Mouse (Mus musculus): Measurements from ENCODE around the gene Dynlrb2. TPM values are rescaled to one million over a fixed set of nuclear protein-coding genes. Genes with fewer than 3 reads are reported as not detected.

Gene Dynlrb2
- total RNA-seq, 1 experiment from 2014 or later = not detected

DNA sequence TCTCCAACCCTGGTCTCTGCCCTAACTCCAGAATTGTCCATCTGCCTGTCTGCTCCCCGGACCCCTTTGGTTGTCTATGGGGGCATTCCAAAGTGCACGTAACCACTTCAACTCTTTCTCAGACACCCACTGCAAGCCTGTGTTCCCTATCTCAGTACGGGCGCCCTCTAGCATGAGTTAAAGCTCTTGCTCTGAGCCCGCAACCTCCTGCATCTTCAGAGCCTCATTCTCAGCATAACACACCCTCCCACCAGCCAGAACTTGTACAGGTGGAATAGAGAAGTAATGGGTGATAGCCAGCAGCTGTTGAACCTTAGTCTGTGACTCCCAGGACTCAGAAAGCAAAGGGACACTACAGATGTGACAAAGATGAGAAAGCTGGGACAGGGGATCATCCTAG lies 32.0 kb downstream of the Dynlrb2 start:
- ATAC-seq (replicated peaks; ENCODE audit: low read depth, poor library complexity, severe bottlenecking) = no peak

DNA sequence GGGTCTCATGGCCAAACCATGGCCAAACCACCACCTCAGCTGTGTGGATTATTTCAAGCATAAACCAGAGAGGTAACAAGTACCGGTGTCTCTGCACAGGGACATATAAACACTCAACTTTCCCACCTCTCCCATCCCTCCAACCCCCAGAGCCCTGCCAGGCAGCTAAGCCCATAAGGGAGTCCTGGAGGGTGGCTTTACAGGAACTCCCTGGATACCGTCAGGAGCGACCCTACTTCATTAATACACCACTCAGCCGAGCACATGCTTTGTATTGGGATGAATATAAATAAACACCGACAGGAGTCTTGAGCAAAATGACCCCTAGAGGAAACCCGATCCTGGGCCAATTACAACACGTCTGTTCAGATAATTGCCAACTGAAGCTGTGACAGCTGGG lies 34.0 kb downstream of the Dynlrb2 start:
- no peak for ATAC-seq (replicated peaks; ENCODE audit: low read depth, poor library complexity, severe bottlenecking)

DNA sequence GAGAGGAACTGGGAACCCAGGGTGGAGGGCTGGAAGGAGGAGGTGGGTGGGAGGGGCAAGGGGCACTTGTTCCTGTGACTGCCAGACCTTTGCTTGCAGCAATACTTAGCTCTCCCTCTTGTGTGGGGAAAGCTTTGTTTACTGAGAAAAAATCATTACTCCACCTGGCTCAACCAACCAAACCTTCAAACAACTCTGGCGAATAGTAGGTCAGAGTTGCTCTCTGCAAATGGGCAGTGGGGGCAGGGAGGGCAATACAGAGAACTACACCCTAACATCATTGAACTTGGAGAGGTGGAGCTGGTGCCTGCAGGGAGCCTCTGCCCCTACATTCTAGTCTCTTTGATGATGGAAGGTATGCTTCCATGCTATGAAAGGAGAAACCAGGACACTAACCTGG lies 35.4 kb downstream of the Dynlrb2 start:
- no peak for ATAC-seq (replicated peaks; ENCODE audit: low read depth, poor library complexity, severe bottlenecking)

DNA sequence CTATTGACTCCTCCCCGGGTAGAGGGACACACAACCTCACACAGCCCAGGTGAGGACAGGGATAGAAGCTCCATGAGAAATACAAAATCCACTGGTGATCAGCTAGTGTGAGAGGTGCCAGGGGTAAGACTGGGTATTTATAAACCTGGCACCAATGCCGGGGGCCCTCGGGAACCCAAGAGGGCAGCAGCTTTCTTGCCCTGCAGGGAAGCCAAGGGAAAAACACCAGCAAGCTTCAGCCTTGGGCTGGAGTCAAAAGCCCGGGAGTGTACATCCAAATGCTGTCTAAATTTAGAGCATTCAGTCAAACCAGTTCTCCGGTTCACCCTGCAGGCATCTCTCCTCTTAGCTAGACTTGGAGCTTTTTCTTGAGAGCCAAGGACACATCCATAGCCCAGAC lies 38.1 kb downstream of the Dynlrb2 start:
- no peak for ATAC-seq (replicated peaks; ENCODE audit: low read depth, poor library complexity, severe bottlenecking)

DNA sequence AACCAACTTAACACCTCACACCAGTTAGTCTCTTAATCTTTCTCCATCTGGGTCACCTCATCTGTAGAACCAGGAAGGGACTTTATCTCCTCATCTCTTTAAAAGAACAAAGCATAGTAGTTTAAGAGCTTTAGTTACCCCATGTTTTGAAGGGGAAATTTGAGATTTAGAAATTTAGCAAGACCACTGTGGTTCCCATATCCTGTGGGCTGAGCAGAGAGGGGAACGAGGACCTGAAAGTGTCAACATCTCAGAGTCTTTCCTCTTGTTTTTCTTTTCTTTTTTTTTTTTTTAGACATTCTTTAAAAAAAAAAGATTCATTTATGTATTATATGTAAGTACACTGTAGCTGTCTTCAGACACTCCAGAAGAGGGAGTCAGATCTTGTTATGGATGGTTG lies 38.6 kb downstream of the Dynlrb2 start:
- ATAC-seq (replicated peaks; ENCODE audit: low read depth, poor library complexity, severe bottlenecking) = peak; percentile 52; the same call in 1 of the 2 replicates

DNA sequence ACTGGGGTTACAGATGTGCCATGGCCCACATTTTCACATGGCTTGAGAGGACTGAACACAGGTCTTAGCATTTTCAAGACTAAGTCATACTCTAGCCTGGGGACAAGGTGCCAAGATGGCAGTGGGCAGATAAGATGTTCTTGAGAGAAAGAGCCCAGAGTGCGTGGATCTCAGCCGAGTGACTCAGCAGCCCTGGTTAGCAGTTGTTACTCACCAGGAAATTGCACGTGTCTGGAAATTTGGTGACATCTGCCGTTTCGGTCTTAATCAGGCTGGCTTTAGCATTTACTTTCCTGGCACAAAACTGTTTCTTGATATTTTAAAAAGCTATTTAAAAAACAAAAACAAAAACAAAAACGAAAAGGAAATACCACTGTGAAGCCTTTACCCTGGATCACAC lies 47.5 kb downstream of the Dynlrb2 start:
- peak; percentile 88 for ATAC-seq (replicated peaks; ENCODE audit: low read depth, poor library complexity, severe bottlenecking)

DNA sequence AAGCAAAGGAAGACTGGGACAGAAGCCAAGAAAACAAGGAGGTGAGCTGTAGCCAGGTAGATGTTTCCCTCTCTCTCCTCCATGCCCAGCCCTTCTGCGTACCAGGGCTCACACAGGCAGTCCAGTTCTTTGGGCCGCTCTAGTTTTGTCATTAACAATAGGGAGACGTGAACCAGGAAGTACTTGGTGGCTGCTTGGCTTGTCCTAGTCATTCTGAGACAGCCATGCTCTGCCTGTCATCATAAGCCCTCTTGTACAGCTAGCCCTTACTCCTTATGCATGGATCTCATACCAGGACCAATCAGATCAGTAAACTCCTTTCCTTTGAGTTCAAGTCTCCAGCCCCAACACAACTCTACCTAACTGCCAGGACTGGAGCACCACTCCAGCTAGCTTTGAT lies 48.0 kb downstream of the Dynlrb2 start:
- no peak for ATAC-seq (replicated peaks; ENCODE audit: low read depth, poor library complexity, severe bottlenecking)

Other genes with a start within 250 kb of the Dynlrb2 start
- gene Cdyl2, start 228.0 kb downstream of the Dynlrb2 start, total RNA-seq (2017) = 1.7 and 6.9 TPM in 2 replicates